Mouse (Mus musculus): Measurements from ENCODE around the gene Vmn1r44.

DNA sequence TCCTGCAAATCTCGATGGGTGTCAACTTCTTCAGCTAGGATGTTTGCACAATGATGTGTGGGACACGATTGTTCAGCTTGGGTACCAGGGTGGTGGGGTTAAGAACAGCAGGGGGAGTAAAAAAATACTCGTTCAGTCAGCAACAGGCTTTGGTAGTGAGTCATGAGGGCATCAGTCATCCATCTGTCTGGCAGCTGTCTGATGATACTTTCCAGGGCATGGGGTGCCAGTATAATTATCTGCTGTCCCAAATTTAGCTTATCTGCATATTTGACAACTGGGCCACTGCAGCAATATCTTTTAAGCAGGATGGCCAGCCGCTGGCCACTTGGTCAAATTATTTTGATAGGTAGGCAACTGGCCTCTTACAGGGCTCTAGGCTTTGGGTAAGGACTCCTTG lies 19.7 kb upstream of the Vmn1r44 start:
- TF ChIP-seq POLR2A (IDR thresholded peaks at IDR 0.05; ENCODE audit: borderline replicate concordance, low read depth, low read length) (no peak), CTCF (IDR thresholded peaks at IDR 0.05; ENCODE audit: low read depth, low read length) (no peak)

Data from bone marrow macrophage, adult 2 months (primary cell).